Mouse (Mus musculus) heart, postnatal 0 days (tissue): ENCODE data around the gene Exoc5.

Experiments used
- CTCF ChIP-seq: IDR thresholded peaks from 2 replicates; pipeline ENCODE4 v1.5.1; 2016; ENCODE audit warnings: antibody characterized with exemption, control low read depth, low read depth
- EP300 ChIP-seq: IDR thresholded peaks from 2 replicates; pipeline ENCODE4 v1.6.1; 2016; ENCODE audit warnings: antibody characterized with exemption, low read depth

- no peak for TF ChIP-seq CTCF
- no peak for TF ChIP-seq EP300
Measured at GRCm38 (mm10) chr14:49019765-49020164, 46.7 kb downstream of the Exoc5 start.
